Mouse (Mus musculus) cerebellum, adult 2 months (tissue): ENCODE measurements at regions not wholly inside any gene's neighbourhood (a gene's known extent, or its start where the extent isn't known, plus 50 kb on each side); places are given as distances from the start of the nearest gene placed in this dataset.

Experiments used
- CTCF ChIP-seq: fragments of 200-500 bp; IDR thresholded peaks from 2 replicates; pipeline ENCODE4 v1.5.1; 2011; ENCODE audit warnings: low read depth, mild to moderate bottlenecking, control low read depth, low read length, moderate library complexity, borderline replicate concordance; ENCODE audit not compliant: insufficient read depth
- POLR2A ChIP-seq: fragments of 200-500 bp; IDR thresholded peaks from 2 replicates; pipeline ENCODE4 v1.6.1; 2011; ENCODE audit warnings: low read length, control low read depth, borderline replicate concordance; ENCODE audit not compliant: insufficient read depth

DNA sequence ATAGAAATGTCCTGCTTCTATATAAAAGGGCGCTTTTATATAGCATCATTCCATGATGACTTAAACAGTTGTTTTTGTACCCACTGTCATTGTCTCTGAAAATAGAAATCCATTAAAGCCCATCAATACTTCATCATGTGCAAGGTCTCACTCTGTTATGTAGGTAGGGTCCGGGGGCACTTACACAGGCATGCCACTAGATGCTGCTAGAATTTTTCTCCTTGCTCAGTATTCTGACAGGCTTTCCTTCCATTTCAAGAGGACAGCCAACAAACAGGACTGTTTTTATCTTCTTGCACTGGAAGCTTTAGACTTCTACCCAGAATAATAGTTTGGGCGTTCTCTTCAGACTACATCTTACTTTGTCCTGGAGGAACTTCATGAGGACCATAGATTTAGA, 268.2 kb upstream of the Nudt12 start:
- TF ChIP-seq CTCF, result no peak
- no peak for TF ChIP-seq POLR2A
